Mouse (Mus musculus) thymus, adult 18-20 months (tissue): ENCODE measurements at regions not wholly inside any gene's neighbourhood (a gene's known extent, or its start where the extent isn't known, plus 50 kb on each side); places are given as distances from the start of the nearest gene placed in this dataset.
"Not testable (repeated sequence)": the region's sequence is repeated elsewhere in the genome, so short reads cannot be mapped to it uniquely, and the experiment has no call there.

Experiments
- DNase-seq, 2 experiments: peaks; one replicate each; pipeline ENCODE4 v3.0.0; 2022; ENCODE audit warnings: mixed read lengths in 2 of 2

DNA sequence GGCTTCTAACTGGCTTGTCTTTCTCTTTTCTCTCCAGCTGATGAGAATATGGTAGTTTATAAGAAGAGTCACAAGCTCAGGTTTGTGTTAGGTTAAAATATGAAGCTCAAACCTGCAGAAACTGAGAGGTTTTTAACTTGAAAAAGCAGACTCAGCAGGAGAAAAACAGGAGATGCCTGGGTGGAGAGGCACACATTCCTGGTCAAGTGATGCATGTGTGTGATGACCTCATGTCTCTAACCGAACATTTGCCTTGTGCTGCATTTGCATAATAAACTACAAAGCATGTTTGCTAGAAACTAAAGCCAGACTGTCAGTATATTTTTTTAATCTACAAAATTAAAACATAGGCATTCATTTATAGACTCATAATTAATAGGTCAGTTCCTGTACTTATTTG lies 182.2 kb upstream of the Ctso start:
- no peak for DNase-seq

DNA sequence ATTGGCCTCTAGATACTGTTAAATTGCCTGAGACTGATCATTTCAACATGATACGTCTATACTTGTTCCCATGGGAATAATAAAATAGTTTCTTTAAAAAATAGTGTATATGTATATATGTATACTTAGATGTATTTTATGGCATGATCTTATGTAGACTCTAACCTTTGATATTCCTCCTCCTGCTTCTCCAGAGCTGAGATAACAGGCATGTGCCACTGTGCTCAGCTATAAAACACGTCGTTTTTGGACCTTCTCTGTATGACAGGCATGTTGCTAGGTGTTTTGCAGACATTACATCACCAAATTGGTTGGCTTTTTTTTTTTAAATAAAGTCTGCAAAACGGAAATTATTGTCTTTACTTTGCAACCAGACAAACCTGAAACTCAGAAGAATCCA lies 179.4 kb upstream of the Ctso start:
- DNase-seq: no peak

DNA sequence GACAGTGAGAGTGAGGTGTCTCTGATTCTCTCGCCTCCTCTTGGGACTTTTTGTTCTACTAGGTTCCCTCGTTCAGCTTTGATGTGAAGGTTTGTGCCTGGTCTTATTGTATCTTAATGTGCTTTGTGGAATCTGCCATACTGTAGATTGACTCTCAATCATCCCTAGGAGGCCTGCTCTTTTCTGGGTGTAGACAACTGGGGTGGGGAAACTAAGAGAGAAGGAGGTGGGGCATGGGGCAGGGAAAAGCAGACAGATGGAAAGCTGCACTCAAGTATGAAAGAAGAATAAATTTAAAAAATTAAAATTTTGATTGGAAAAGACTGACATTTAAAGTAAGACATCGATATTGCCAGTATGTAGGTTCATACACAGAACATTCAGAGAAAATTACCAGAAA lies 172.0 kb upstream of the Ctso start:
- DNase-seq: no peak

DNA sequence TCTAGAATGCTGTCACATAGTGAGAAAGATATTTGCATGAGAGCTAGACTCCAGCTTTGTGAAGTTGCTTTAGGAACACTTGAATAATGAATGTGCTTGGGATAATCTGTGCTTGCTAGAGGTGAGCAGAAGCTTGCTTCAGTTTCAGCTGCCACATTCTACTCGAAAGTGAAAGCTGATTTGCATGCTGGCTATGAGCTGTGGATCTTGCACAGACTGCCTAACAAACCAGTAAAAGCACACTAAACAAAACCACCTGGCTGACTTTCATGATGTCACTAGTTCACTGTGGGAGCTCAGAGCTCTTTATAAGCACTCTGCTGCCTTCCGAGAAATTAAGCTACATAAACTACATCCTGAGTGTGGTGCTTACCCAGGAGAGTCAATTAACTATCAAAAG lies 171.5 kb upstream of the Ctso start:
- DNase-seq: no peak

DNA sequence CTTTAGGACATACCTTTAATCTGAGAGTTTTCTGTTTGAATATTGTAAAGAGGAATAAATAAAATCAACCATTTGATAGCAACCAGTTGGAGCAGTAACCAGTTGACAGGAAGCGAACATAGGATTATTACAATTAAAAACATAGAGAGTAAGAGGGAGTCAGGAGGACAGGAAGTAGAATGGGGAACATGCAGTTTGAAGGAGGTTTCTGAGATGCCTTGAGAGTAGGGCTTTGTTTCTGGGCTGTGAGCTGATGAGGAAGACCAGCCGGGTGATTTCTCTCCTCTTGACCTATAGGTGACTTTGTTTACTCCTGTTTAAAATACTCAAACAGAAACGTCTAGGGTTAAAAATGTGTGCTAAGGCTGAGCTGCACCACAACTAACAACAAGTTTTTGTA lies 160.6 kb upstream of the Ctso start:
- no peak for DNase-seq

DNA sequence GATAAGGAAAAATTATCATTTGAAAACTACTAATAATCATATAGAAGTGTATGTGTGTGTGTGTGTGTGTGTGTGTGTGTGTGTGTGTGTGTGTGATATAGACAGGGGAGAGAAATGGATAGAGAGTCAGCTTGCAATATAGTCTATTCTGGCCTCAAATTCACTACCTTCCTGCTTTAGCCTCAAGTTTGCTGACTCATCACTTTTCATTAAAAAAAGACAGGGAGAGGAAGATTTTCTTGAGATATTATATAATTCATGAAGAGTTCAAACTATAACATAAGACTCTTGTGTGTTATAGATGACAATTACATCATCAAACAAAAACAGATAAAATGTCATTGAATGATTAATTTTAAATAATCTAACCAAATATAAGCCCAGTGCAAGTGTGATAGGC lies 159.4 kb upstream of the Ctso start:
- DNase-seq: no peak

DNA sequence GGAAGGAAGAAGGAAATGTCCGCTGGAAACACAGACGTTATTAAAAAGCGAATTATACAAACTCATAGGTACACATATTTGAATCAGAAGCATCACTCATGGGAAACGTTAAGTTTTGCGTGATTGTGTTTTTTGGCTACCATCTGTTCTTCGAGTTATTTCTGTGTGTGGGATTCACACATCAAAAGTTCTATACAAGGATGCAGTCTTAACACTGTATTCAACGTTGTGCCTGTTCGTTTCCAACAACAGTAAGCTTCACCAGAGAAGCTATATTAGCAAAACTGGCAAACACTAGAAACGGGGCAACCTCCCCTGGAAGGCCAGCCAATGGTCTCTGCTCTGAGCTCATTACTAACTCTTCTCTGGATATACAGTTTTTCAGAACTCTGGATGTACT lies 150.3 kb upstream of the Ctso start:
- DNase-seq: no peak

DNA sequence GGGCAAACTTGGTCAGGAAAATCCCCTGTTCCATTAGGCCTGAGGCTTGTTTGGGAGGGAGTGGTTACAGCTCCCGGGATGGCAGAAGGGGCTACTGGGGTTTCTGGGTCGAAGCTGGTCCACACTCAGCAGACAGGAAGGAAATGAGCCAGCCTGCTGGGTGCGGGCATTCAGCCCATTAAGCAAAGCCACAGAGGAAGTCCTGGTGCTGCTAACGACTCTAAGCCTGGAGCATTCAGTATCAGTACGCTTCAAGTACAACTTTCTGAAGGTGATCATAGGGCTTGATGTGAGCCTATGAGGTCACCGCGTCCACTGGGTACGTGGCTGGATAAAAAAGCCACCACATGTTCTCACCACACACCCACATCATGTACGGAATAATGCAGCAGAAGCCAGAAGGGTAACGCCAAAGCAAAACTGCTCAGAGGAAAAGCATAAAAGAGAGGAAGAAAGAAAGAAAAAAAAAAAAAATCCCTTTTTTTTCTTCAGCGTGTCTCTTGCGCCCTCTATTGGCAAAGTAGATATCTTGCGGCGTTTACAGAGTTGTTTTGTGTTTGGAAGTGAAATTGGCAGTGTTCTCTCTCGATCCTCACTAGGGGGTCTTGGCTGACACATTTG lies 149.4 kb upstream of the Ctso start:
- DNase-seq: peak in 1 of 2 experiments; percentile 8

DNA sequence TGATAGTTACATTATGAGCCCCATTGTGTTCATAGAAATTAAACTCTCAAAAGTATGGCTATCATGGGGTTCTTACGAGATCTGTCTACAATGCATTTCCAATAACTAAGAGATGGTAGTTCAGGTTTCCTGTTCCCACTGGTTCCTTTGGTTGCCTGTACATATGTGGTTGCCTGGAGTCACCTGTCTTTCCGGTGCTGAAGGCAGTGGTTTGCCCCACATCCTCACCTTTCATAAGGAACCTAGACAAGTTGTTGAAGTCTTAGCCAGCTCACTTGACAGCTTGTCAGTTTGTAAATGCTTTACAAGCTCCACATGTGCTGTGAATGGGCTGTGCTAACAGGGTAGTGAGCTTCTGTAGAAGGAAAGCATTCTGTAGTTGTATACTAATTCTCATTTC lies 143.5 kb upstream of the Ctso start:
- DNase-seq: peak in 1 of 2 experiments; percentile 10

DNA sequence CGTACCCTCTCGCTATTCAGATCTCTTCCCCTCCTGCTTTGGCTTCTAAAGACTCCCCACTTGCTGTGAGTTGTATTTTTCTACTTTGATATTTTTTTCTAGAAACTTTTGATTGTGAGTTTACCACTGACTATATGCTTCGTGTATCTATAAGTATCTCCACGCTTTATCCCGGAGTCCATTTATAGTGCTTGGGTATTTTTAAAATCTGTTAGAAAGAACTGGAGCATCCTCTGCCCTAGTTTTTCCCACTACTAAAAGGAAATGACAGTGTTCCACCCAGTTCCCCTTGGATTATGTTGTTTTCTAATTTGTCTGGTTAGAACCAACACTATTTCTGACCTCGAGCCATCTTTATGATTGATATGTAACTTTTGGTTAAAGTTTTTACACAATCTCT lies 142.7 kb upstream of the Ctso start:
- no peak for DNase-seq

DNA sequence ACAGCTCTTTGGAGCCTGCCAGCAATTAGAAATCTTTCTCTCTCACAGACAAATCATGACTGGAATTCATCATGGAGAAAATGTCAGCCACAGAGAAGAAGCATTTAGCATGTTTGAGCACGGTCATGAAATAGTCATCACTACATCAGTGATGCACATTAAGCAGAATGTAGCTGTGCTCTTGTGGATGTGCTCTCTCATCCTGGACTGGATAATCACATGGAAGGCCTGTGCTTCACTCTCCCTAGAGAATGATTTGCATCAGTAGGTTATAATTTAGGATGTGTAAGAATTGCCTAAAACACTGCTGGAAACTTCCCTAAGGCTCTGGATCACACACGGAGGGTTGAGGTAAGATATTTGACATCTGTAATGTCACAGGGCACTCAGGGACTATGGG lies 130.3 kb upstream of the Ctso start:
- DNase-seq: no peak

DNA sequence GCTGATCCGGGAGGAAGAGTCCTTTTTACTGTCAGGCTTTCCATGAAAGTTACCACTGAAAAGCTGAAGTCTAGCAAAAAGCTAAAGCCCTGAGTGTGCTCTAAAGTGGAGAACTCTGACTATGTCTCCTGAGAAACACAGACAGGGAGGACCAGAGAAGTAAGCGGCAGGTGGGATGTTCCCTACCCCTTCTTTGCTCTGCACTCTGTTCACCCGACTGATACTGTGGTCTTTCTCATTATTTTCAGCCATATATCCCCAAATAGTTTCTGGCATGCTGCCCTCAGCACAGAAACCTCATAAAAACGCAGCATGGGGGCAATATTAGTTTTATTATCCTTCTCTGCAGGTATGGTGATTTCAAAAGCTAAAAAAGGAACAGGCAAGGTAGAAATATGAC lies 126.7 kb upstream of the Ctso start:
- DNase-seq: no peak

DNA sequence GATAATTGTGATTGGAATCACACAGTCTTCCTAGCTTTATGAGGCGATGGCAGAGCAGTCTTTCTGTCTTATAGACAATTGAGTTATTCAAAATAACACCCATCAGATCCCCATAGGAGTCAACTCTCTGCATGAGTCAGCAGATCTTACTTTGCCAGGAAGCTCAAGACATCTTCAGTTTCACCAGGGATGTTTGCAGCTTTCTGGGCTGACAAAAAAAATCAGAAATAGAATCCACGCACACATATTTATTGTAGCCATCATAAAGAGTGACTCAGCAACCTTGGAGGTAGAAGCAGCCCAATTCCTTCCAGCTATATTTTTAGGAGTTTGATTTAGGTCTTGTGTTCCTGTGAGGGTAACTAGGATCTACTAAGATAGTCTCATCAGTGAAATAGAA lies 122.8 kb upstream of the Ctso start:
- no peak for DNase-seq

DNA sequence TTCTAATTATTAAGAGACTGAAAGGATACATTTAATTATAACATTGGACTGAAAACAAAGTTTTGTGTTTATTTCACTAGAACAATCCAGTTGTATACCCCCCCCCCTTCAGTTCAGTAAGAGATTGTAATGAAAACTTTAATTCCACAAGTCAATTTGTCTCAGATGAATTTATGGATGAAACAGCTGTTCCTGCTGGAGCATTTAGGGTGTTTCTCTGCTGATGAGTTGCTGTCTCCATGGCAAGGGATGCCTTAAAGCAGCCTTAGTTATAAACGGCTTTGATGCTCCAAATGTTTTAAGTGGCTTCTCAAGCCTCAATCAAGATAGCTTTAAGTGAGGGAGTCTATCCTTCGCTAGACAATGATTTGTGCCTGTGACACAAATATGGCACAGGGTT lies 112.1 kb upstream of the Ctso start:
- DNase-seq: no peak

DNA sequence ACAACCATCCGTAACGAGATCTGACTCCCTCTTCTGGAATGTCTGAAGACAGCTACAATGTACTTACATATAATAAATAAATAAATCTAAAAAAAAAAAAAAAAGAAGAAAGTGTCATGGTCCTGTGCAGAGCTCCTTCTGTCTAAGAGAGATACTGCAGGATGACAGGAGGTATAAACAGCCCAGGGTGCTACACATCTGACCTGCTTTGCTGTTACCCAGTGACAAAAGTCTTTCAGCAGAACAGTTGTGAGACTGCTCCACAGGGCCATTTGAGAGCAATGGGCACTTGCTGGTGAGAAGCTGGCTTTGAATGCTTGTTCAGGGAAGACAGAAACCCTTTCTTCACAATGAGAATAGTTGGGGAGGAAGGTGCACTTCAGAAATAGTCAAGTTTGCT lies 102.9 kb upstream of the Ctso start:
- DNase-seq: no peak

DNA sequence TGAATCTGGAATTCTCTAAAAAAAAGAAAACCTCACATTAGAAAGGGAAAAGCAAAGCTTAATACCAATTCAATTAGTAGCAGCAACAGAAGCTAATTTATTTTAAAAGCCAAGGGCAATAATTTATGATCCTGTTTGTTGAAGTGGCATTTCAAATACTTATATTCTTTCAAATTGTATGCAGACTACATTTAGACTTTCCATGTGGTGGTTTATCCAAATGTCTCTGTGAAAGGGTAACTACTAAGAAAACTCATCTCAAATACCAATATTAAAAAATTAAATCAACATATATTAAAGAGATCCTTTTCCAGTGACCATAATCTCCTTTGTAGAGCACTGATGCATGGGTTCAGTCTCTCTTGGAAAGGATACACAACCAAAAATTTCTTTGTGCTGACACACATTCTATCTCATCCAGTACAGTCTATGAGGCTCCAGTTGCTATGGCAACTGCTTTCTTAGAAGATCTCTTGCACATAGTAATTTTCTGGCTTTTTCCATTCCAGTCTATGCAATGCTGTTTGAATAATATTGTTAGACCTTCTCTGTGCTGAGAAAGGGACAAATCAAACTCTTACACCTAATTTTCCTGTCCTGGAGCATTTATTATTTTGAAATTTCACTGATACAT lies 102.3 kb upstream of the Ctso start:
- no peak for DNase-seq

DNA sequence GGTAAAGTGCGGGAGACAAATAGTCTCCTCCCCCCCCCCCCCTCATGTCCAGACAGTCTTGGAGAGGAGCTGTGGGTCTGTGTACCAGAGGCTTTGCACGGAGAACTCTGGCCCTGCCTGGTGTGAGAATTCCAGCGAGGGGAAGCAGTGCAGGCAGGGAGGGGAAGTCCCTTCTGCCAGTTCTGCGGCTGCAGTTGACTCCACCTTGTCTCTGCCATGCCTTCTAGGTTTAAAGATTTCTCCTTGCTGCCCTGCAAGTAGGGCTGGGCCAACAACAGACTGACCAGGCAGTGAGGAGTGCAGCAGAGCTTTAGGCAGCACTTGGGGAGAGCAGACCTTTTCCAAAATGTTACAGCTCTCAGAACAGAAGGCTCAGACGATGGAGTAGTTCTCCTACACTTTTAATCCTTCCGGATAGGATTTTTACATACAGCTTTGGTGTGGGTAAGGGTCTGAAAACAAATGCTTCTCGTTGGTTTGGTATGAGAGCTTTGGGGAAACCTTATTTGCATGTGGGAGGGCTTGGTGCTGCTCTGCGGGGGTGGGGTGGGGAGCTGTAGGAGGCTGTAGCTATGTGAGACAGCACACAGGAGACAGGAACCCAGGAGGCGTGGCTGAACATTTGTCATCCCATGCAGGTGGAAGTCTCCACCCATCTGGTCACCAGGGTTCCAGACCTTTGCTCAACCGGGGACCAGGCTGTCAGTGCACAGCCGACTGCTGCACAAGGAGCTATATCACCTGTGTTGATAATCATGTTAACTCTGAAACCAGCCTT lies 96.8 kb upstream of the Ctso start:
- DNase-seq: no peak

DNA sequence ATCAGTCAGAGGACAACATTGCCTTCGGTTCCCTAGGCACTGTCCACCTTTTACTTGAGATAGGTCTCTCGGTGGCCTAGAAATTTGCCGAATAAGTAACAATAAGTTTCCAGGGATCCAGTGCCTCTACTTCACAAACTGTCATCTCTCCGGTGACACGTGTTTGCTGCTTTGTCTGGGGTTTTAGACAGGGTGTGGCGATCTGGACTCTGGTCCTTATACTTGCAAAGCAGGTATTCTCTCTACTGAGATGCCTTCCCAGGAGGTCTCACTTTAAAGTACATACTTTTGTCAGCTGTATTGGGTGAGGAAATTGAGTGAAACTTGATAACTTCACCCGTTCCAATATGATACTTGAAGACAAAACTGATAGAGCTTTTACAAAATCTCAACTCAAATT lies 95.9 kb upstream of the Ctso start:
- DNase-seq: no peak

DNA sequence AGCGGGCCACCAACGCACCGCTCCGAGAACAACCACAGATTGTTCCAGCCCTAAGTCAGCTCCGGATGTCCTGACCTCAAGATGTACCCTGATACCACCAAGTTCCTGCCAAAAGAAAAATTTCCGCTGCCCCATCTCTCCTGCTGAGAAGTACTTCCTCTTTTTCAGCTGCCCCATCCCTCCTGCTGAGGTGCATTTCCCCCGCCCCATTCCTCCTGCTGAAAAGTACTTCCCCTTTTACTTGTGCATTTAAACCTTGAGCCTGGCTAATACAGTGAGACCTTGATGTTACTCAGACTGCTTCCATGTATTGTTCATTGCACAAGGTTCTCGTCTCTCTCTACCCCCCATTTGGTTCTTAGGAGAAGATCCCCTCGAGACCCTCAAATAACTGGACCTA lies 94.3 kb upstream of the Ctso start:
- not testable (repeated sequence) for DNase-seq

DNA sequence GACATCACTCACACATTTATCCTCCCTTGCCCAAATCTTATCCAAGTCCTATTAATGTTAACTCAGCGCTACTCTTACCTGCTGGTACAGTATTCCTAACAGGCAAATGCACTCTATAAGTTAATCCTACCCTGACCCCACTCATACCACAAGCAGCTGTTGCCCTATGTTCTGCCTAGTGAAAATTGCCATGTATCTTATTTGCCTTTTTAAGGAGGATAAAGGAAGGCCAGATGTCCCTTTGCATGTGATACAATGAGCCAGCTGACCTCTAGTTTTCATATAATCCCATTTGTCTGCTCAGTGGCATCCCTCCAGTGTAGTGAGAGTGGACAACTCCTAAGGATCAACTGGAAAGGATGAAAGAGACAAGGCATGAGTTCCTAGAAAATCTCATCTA lies 67.9 kb upstream of the Ctso start:
- DNase-seq: no peak
